Mouse (Mus musculus): ENCODE results near the gene Gpc1.

Gpc1 gene

DNA sequence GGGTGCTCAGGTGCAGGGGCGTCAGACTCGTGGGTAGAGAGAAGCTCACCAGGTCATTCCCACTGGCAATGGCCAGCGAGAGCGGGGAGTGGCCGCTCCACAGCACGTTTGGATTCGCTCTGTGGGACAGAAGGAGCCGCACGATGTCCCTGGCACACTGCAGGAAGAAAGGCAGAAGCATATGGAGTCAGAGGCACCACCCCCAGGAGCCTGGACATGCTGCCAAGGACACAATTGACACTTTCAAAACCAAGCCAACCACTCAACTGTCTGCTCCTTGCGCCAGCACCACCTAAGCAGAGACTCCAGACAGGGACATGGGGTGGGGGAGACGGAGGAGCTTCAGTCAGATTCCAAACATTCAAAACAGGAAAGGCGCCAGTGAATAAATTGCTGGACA lies 47.8 kb downstream of the Gpc1 start:
- DNase-seq (ENCODE audit: low spot score) = peak; percentile 48

DNA sequence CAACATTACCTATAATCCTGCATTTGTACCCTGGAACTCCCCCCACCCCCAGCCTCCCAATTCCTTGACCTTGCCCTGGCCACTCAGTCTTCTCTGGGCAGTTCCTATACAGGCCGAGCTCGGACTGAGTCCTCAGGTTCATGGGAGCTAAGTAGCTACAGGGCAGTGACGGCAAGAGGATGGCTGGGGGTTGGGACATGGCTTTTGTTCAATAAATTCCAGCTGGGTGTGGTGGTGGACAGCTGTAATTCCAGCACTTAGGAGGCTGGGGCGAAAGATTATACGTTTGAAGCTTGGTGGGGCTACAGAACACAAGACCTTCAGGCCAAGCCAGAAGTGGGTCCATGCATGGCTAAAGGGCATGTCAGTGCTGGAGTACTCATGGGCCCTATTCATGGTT lies 48.7 kb downstream of the Gpc1 start:
- DNase-seq (ENCODE audit: low spot score) = no peak

DNA sequence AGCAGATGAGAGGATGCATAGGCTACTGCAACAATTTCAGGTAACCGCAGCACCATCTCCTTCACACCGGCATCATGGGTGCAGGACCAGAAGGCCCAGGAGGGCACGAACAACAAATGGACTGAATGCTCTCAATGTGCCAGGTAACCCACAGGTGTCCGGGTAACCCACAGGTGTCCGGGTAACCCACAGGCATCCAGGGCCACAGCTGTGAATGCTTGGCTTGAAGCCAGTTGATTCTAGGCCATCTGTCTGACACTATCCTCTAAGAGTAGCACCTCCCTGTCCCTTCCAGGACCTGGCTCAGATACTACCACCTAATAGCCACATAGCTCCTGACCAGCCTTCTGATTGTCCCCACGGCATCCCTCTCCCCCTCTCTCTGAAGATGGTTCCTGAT lies 50.5 kb downstream of the Gpc1 start:
- DNase-seq (ENCODE audit: low spot score) = no peak

- no peak for DNase-seq (ENCODE audit: low spot score)
Measured at GRCm38 (mm10) chr1:92888901-92889655, 57.6 kb downstream of the Gpc1 start.

DNA sequence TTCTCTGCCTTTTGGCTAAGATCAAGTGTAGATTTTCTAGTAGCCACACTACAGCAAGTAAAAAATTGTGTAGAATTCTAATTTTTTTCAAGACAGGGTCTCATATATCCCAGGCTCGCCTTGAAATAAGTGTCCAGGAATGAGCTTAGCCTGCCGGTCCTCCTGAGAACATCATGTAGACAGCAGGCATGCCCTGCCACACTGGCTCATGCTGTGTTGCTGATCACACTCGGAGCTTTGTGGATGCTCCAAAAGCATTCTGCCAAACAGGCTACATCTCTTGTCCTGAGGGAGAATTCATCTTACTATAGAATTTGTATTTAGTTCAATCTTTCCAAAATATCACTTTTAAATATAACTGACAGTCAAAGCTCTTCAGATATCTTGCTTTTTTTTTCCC lies 61.3 kb downstream of the Gpc1 start:
- DNase-seq (ENCODE audit: low spot score) = no peak

- DNase-seq (ENCODE audit: low spot score) = no peak
Measured at GRCm38 (mm10) chr1:92893896-92894295, 62.5 kb downstream of the Gpc1 start.

DNA sequence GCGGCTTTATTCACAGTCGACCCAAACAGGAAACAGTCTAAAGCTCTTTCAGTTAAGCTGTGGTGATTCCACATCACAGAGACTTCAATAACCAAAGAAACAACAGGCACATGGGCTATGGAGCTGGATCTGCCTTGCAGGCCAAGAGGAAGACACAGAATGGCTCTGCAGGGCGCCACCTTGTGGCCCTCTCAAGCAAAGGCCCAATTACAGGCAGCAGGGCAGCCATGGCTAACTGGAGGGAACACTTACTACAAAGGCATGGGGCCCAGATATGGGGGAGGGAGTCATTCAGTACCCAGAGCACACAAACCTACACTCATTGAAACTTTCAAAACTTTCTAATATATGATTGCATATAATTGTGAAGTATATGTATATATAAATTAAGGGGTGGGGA lies 63.6 kb downstream of the Gpc1 start:
- DNase-seq (ENCODE audit: low spot score) = peak; percentile 74

DNA sequence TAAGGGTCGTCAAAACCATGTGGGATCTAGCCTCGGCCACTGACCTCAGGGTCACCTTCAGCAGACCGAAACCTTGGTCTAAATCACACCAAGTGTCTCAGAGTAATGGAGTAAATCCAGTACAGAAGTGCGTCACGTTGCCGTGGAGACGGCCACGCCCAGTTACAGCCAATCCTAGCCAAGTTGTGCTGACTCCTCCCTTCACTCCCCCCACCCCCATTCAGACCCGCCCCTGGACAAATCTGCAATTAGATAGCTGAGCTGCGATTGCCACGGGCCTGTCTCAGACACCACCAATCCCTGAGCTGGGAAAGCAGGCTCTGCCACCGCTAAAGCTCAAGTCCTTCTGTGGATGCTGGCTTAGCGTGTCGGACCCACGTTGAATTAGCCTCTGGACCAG lies 71.3 kb downstream of the Gpc1 start, which contains the start of gene Ankmy1:
Gene Ankmy1 (minus strand): TSS at position 121 of the 400 bp plus-strand sequence.
- no peak for DNase-seq (ENCODE audit: low spot score)

DNA sequence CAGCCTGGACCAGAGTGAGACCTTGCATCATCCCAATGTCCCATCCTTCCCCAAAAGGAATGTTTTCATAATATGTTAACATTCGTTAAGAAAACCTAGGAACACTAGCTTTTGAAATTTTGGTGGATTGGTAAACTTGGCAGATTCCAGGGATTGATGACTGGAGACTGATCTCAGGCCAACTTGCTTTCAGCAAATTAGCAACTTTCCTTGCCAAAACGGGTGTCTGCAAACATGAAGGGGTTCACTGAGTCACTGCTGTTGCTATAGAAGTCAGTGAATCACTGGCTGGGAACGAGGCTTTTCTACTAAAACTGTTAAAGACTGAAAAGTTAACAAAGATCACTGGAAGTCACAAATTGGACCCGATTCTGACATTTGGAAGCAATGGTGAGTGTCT lies 72.2 kb downstream of the Gpc1 start:
- DNase-seq (ENCODE audit: low spot score) = no peak

DNA sequence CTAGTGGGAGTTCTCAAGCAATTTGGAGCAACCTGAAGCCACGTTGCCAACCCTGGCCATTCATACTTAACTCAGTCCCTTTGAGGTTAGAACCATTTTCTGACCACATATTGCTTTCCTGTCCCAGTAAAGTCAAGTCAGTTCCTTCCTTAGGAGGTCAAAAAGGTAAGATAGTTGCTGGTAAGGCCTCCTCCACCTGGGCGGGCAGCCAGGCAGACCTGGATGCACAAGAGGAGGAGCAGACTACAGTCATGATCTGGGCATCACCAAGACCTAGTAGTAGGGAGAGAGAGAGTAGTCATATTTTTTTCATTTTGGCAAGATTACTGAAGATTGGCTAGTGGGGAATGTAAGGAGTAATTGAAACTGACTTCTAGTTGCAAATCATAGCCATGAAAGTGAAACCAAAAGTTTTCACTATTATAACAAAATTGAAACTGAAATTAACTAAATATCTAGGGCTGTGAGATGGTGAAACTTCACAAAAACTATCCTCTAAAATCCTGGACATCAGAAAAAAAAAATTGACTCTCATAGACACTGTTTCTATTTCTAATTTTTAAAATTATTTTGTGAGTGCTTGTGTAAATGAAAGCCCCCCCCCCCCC lies 74.4 kb downstream of the Gpc1 start:
- no peak for DNase-seq (ENCODE audit: low spot score)

- peak; percentile 77 for DNase-seq (ENCODE audit: low spot score)
Measured at GRCm38 (mm10) chr1:92906779-92907631, 75.6 kb downstream of the Gpc1 start, which contains the start of gene Dusp28. Dusp28 (plus strand) TSS chr1:92906981.

- DNase-seq (ENCODE audit: low spot score) = no peak
Measured at GRCm38 (mm10) chr1:92907632-92908360, 76.4 kb downstream of the Gpc1 start.

GRCm38 (mm10) chr1:92908664-92909063 lies 77.2 kb downstream of the Gpc1 start:
- no peak for DNase-seq (ENCODE audit: low spot score)

- DNase-seq (ENCODE audit: low spot score) = no peak
Measured at GRCm38 (mm10) chr1:92909068-92909467, 77.6 kb downstream of the Gpc1 start.

Measured in left cerebral cortex, adult 11 months (tissue).